Mouse (Mus musculus): ENCODE data around the gene Pik3r6. TPM values are rescaled to one million over a fixed set of nuclear protein-coding genes. Genes with fewer than 3 reads are reported as not detected.

Gene Pik3r6
- polyA plus RNA-seq, 1 experiment from 2014 or later: 1.0 TPM

GRCm38 (mm10) chr11:68519815-68520214 lies 17.0 kb downstream of the Pik3r6 start:
- no peak for TF ChIP-seq CTCF (IDR thresholded peaks at IDR 0.05; ENCODE audit: low read depth)
- no peak overlapping the region for H3K4me3 ChIP-seq (ENCODE audit: low read depth, low read length)

GRCm38 (mm10) chr11:68520439-68520838 lies 17.6 kb downstream of the Pik3r6 start:
- WGBS: 86% methylated on average over 2 of the region's 2 CpGs
- H3K27me3 ChIP-seq (replicated peaks; ENCODE audit: control insufficient read depth, insufficient read depth, low read length): no peaks in the 10 kb centered on the region
- ATAC-seq: no peak

More at GRCm38 (mm10) chr11:68519815-68520214, 17.0 kb downstream of the Pik3r6 start:
- Histone ChIP-seq H3K4me1 (replicated peaks; ENCODE audit: control insufficient read depth, insufficient read depth, low read length) (no peaks in the 10 kb centered on the region), H3K9me3 (ENCODE audit: control insufficient read depth) (no peaks in the 10 kb centered on the region), H3K4me2 (replicated peaks; ENCODE audit: low read depth) (no peak overlapping the region), H3K27me3 (replicated peaks; ENCODE audit: control insufficient read depth, insufficient read depth, low read length) (no peaks in the 10 kb centered on the region), H3K36me3 (ENCODE audit: control insufficient read depth, insufficient read depth) (no peaks in the 10 kb centered on the region), H3K9ac (ENCODE audit: low read depth, low read length) (no peak overlapping the region), H3K27ac (ENCODE audit: low read depth, low read length) (no peak overlapping the region)
- 74% methylated on average over 5 of the region's 5 CpGs for WGBS
- no peak for ATAC-seq

GRCm38 (mm10) chr11:68521352-68521751 lies 18.5 kb downstream of the Pik3r6 start:
- Histone ChIP-seq H3K9me3 (ENCODE audit: control insufficient read depth) (no peaks in the 10 kb centered on the region), H3K27ac (ENCODE audit: low read depth, low read length) (no peak overlapping the region), H3K4me1 (replicated peaks; ENCODE audit: control insufficient read depth, insufficient read depth, low read length) (no peaks in the 10 kb centered on the region), H3K9ac (ENCODE audit: low read depth, low read length) (no peak overlapping the region), H3K4me2 (replicated peaks; ENCODE audit: low read depth) (no peak overlapping the region), H3K4me3 (ENCODE audit: low read depth, low read length) (no peak overlapping the region), H3K36me3 (ENCODE audit: control insufficient read depth, insufficient read depth) (no peaks in the 10 kb centered on the region), H3K27me3 (replicated peaks; ENCODE audit: control insufficient read depth, insufficient read depth, low read length) (no peaks in the 10 kb centered on the region)
- TF ChIP-seq CTCF (IDR thresholded peaks at IDR 0.05; ENCODE audit: low read depth): no peak; the same call in 1 of the 2 replicates
- WGBS: 79% methylated on average over 5 of the region's 5 CpGs
- no peak for ATAC-seq

More at GRCm38 (mm10) chr11:68520439-68520838, 17.6 kb downstream of the Pik3r6 start:
- Histone ChIP-seq H3K9me3 (ENCODE audit: control insufficient read depth) (no peaks in the 10 kb centered on the region), H3K27ac (ENCODE audit: low read depth, low read length) (no peak overlapping the region), H3K4me3 (ENCODE audit: low read depth, low read length) (no peak overlapping the region), H3K4me1 (replicated peaks; ENCODE audit: control insufficient read depth, insufficient read depth, low read length) (no peaks in the 10 kb centered on the region), H3K9ac (ENCODE audit: low read depth, low read length) (no peak overlapping the region), H3K4me2 (replicated peaks; ENCODE audit: low read depth) (no peak overlapping the region), H3K36me3 (ENCODE audit: control insufficient read depth, insufficient read depth) (no peaks in the 10 kb centered on the region)
- no peak for TF ChIP-seq CTCF (IDR thresholded peaks at IDR 0.05; ENCODE audit: low read depth)

- Histone ChIP-seq H3K36me3 (ENCODE audit: control insufficient read depth, insufficient read depth) (no peaks in the 10 kb centered on the region), H3K27ac (ENCODE audit: low read depth, low read length) (no peak overlapping the region), H3K4me3 (ENCODE audit: low read depth, low read length) (no peak overlapping the region), H3K4me2 (replicated peaks; ENCODE audit: low read depth) (no peak overlapping the region), H3K9me3 (ENCODE audit: control insufficient read depth) (no peaks in the 10 kb centered on the region), H3K9ac (ENCODE audit: low read depth, low read length) (no peak overlapping the region), H3K4me1 (replicated peaks; ENCODE audit: control insufficient read depth, insufficient read depth, low read length) (no peaks in the 10 kb centered on the region), H3K27me3 (replicated peaks; ENCODE audit: control insufficient read depth, insufficient read depth, low read length) (no peaks in the 10 kb centered on the region; the same call in 1 of the 2 replicates)
- ATAC-seq: no peak
- no peak for TF ChIP-seq CTCF (IDR thresholded peaks at IDR 0.05; ENCODE audit: low read depth)
- 69% methylated on average over 4 of the region's 4 CpGs for WGBS
These were observed 23.6 kb downstream of the Pik3r6 start for GRCm38 (mm10) chr11:68526441-68526840.

GRCm38 (mm10) chr11:68531066-68531806 lies 28.4 kb downstream of the Pik3r6 start:
- peak; percentile 73 for TF ChIP-seq CTCF (IDR thresholded peaks at IDR 0.05; ENCODE audit: low read depth)
- no peak overlapping the region for H3K9ac ChIP-seq (ENCODE audit: low read depth, low read length)
- no peaks in the 10 kb centered on the region for H3K9me3 ChIP-seq (ENCODE audit: control insufficient read depth)
- peaks cover 3% of the 10 kb centered on the region; the same call in 1 of the 2 replicates for H3K27me3 ChIP-seq (replicated peaks; ENCODE audit: control insufficient read depth, insufficient read depth, low read length)
- no peaks in the 10 kb centered on the region for H3K4me1 ChIP-seq (replicated peaks; ENCODE audit: control insufficient read depth, insufficient read depth, low read length)
- 22% methylated on average over 16 of the region's 16 CpGs for WGBS
- H3K4me3 ChIP-seq (ENCODE audit: low read depth, low read length): no peak overlapping the region
- no peak for ATAC-seq
- H3K36me3 ChIP-seq (ENCODE audit: control insufficient read depth, insufficient read depth): no peaks in the 10 kb centered on the region
- no peak overlapping the region for H3K27ac ChIP-seq (ENCODE audit: low read depth, low read length)
- H3K4me2 ChIP-seq (replicated peaks; ENCODE audit: low read depth): no peak overlapping the region

- no peak for TF ChIP-seq CTCF (IDR thresholded peaks at IDR 0.05; ENCODE audit: low read depth)
- ATAC-seq: no peak
- Histone ChIP-seq H3K9ac (ENCODE audit: low read depth, low read length) (no peak overlapping the region), H3K9me3 (ENCODE audit: control insufficient read depth) (no peaks in the 10 kb centered on the region), H3K4me3 (ENCODE audit: low read depth, low read length) (no peak overlapping the region), H3K36me3 (ENCODE audit: control insufficient read depth, insufficient read depth) (no peaks in the 10 kb centered on the region), H3K27ac (ENCODE audit: low read depth, low read length) (no peak overlapping the region), H3K4me1 (replicated peaks; ENCODE audit: control insufficient read depth, insufficient read depth, low read length) (no peaks in the 10 kb centered on the region), H3K27me3 (replicated peaks; ENCODE audit: control insufficient read depth, insufficient read depth, low read length) (peaks cover 3% of the 10 kb centered on the region; the same call in 1 of the 2 replicates), H3K4me2 (replicated peaks; ENCODE audit: low read depth) (no peak overlapping the region)
- WGBS: 49% methylated on average over 11 of the region's 11 CpGs
These were observed 29.2 kb downstream of the Pik3r6 start for GRCm38 (mm10) chr11:68531941-68532535.
